Mouse (Mus musculus): ENCODE measurements around the gene Fgf22. TPM values are rescaled to one million over a fixed set of nuclear protein-coding genes. Genes with fewer than 3 reads are reported as not detected.

Gene Fgf22
- polyA plus RNA-seq, 1 experiment from 2014 or later = 0.30 TPM

DNA sequence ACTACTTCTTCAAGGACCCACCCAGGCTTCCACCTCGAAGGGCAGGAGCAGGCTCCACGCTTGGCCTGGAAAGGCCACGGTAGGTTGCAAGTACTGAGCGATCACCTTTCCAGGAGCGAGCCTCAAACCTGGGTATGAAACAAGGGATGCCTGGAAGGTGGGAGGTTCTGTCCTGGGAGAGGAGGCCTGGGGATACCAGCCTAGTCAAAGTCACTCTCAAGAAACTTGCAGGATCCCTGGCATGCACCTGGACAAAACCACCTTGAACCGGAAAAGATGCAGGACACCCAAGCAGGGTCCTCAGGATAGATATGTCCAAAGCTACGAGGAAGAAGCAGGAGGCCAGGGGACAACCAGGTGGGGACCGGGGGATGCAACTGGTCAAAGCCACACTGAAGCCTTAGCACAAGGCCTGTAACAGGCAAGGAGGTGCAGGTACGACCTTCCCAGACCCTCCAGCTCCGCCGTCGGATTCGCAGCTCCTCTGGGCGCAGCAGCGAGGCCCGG, 11.2 kb downstream of the Fgf22 start:
- DNase-seq (no peak), ATAC-seq (ENCODE audit: insufficient read depth) (no peak; the same call in 1 of the 2 replicates)
- H3K9ac ChIP-seq = peak overlapping the region; percentile 90
- H3K4me2 ChIP-seq = peak overlapping the region; percentile 97
- H3K27ac ChIP-seq (ENCODE audit: low read depth) = peak overlapping the region; percentile 88
- WGBS = 4% methylated on average over 16 of the region's 16 CpGs
- peaks cover 8% of the 10 kb centered on the region for H3K4me1 ChIP-seq (ENCODE audit: insufficient read depth)
- no peaks in the 10 kb centered on the region for H3K9me3 ChIP-seq (ENCODE audit: low read depth, low read length)
- no peaks in the 10 kb centered on the region for H3K27me3 ChIP-seq (ENCODE audit: insufficient read depth, low read length)
- TF ChIP-seq CTCF (IDR thresholded peaks at IDR 0.05; ENCODE audit: low read depth) = no peak
- H3K4me3 ChIP-seq (ENCODE audit: low read depth, low read length) = peak overlapping the region; percentile 87
- peaks cover 19% of the 10 kb centered on the region for H3K36me3 ChIP-seq (ENCODE audit: insufficient read depth)

DNA sequence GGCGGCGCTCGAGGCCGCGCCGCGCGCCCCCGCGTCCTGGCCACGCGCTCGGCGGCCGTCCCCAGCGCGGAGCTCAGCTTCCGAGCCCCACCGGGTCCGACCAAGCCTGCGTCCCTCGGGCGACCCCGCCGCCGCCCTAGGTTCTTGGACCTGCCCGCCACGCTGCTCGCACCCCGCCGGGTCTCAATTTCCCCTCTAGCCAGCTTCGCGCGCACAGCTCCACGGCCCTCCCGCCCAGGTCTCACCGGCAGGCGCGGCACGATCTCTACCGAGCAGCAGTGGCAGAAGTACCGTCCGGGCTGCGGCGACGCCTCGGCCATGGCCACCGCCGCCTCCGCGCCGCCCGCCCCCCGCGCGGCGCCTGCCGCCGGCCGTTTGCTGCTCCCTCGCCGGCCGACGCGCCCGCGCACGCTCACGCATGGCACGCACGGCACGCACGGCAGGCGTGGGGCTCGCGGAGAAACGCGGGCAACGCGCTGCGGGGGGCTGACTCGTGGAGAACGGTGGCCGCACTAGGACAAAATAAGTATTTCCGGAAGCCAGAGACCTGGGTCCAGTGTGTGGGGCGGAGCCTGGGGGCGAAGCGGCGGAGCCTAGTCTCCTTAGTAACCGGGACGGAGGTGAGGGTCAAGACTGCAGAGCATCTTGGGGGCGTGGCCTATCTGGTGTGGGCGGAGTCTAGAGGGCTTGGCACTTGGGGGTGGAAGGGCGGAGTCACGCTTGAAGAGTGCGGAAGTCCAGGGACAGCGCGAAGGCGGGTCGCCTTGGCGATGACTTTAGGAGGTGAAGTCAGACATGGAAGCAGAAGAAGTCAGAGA, 11.8 kb downstream of the Fgf22 start, which contains the start of gene Rnf126:
Gene Rnf126 (minus strand): TSS at position 445 of the 818 bp plus-strand sequence.
- Histone ChIP-seq H3K27ac (ENCODE audit: low read depth) (peak within 1 kb of the TSS; percentile 88), H3K4me3 (ENCODE audit: low read depth, low read length) (peak within 1 kb of the TSS; percentile 87), H3K9ac (peak within 1 kb of the TSS; percentile 90), H3K27me3 (ENCODE audit: insufficient read depth, low read length) (no peaks in the 10 kb centered on the region), H3K4me1 (ENCODE audit: insufficient read depth) (peaks cover 8% of the 10 kb centered on the region), H3K9me3 (ENCODE audit: low read depth, low read length) (no peaks in the 10 kb centered on the region), H3K4me2 (peak within 1 kb of the TSS; percentile 97), H3K36me3 (ENCODE audit: insufficient read depth) (peaks cover 13% of the 10 kb centered on the region)
- peak; percentile 91 for ATAC-seq (ENCODE audit: insufficient read depth)
- no peak for TF ChIP-seq CTCF (IDR thresholded peaks at IDR 0.05; ENCODE audit: low read depth)
- WGBS = under 1% methylated on average over 97 of the region's 101 CpGs
- DNase-seq = peak; percentile 100

DNA sequence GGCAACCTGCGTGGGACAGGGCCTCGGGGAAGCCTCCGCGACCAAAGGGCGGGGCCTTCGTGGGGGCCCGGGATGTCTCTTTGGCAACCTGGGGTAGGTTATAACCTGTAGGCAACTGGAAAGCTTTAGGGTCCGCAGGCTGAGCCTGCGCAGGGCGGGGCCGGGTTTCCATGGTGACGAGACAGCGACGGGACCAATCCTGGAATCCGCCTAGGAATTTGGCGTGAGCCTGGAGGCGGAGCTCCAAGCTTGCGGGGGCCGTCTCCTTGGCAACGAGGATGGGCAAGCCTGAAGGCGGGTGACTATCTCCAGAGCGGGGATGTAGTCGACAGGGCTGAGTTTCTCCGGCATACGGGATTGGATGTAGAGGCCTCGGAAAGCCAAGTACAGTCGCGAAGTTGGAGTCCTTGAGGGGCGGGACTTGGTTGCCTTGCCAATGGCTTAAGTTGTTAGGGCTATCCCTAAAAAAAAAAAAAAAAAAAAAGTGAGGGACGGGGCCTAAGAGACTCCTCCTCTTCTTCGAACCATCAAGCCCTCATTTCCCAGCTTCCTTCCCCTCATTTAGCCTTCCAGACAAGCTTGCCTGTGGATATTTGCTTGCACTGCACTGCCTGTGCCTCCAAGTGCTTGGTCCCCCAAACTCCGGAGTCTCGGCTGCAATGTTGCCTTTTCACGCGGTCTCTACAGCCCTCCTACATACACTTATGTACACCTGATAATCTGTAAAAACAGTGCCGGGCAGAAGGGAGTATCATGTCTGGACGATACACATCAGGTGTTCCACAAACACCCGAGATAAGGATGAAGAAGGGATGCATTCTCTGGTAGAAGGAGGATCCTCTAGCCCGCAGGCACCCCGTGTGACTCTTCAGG, 12.7 kb downstream of the Fgf22 start:
- H3K4me1 ChIP-seq (ENCODE audit: insufficient read depth) = peaks cover 8% of the 10 kb centered on the region
- ATAC-seq (ENCODE audit: insufficient read depth) (peak; percentile 84), DNase-seq (peak; percentile 98)
- no peak for TF ChIP-seq CTCF (IDR thresholded peaks at IDR 0.05; ENCODE audit: low read depth)
- no peaks in the 10 kb centered on the region for H3K27me3 ChIP-seq (ENCODE audit: insufficient read depth, low read length)
- no peaks in the 10 kb centered on the region for H3K9me3 ChIP-seq (ENCODE audit: low read depth, low read length)
- WGBS = 10% methylated on average over 39 of the region's 40 CpGs
- peak overlapping the region; percentile 88 for H3K27ac ChIP-seq (ENCODE audit: low read depth)
- H3K36me3 ChIP-seq (ENCODE audit: insufficient read depth) = peaks cover 4% of the 10 kb centered on the region; the same call in 1 of the 2 replicates
- H3K9ac ChIP-seq = peak overlapping the region; percentile 40
- peak overlapping the region; percentile 87 for H3K4me3 ChIP-seq (ENCODE audit: low read depth, low read length)
- peak overlapping the region; percentile 97 for H3K4me2 ChIP-seq

DNA sequence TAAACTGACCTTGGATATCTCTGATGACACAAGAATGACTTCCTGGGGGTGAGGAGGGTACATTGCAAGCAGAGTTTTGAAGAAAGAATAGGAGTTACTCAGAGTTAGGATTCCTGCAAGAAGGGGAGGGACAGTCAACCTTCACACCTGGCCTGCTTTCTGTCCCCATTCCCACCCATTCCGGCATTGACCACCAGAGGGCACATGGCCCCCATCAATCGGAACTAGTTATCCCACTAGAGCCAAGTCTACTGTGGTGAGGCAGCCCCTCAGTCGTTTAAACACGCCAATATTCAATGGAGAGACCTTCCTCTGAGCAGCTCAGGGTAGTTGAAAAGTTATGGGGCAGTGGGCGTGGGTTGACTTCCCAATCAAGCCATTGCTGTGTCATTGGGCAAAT, 13.5 kb downstream of the Fgf22 start:
- Histone ChIP-seq H3K4me2 (no peak overlapping the region), H3K9me3 (ENCODE audit: low read depth, low read length) (no peaks in the 10 kb centered on the region)

DNA sequence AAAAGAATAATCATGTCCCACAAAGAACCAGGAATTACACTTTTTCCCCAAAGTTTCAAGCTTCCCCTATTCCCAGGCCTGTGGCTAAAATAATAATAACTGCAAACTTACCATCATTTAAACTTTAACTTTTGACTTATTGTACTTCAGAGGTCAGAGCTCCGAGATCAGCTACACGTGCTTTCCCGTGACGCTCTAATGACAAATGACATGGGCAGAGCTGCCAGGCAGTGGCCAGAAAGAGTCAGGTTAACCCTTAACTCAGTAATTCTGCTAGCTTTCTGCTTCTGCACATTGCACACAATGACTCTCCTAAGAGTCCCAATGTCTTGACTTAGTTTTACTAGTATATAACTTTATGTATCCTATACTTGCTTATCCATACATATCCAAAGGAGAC, 14.5 kb downstream of the Fgf22 start:
- Histone ChIP-seq H3K4me2 (no peak overlapping the region), H3K4me3 (ENCODE audit: low read depth, low read length) (no peak overlapping the region), H3K27ac (ENCODE audit: low read depth) (no peak overlapping the region), H3K27me3 (ENCODE audit: insufficient read depth, low read length) (no peaks in the 10 kb centered on the region), H3K36me3 (ENCODE audit: insufficient read depth) (no peaks in the 10 kb centered on the region), H3K4me1 (ENCODE audit: insufficient read depth) (peaks cover 8% of the 10 kb centered on the region), H3K9ac (no peak overlapping the region), H3K9me3 (ENCODE audit: low read depth, low read length) (no peaks in the 10 kb centered on the region)
- ATAC-seq (ENCODE audit: insufficient read depth) (no peak), DNase-seq (no peak)
- no peak for TF ChIP-seq CTCF (IDR thresholded peaks at IDR 0.05; ENCODE audit: low read depth)
- 13% methylated on average over 4 of the region's 4 CpGs for WGBS

More for the DNA sequence above, 13.5 kb downstream of the Fgf22 start:
- no peaks in the 10 kb centered on the region for H3K27me3 ChIP-seq (ENCODE audit: insufficient read depth, low read length)
- WGBS = 0% methylated on average over 5 of the region's 5 CpGs
- H3K9ac ChIP-seq = no peak overlapping the region
- peak; percentile 98 for TF ChIP-seq CTCF (IDR thresholded peaks at IDR 0.05; ENCODE audit: low read depth)
- no peak; the same call in 1 of the 2 replicates for ATAC-seq (ENCODE audit: insufficient read depth)
- H3K36me3 ChIP-seq (ENCODE audit: insufficient read depth) = no peaks in the 10 kb centered on the region
- H3K27ac ChIP-seq (ENCODE audit: low read depth) = no peak overlapping the region
- H3K4me1 ChIP-seq (ENCODE audit: insufficient read depth) = peaks cover 8% of the 10 kb centered on the region
- peak; percentile 90 for DNase-seq
- no peak overlapping the region for H3K4me3 ChIP-seq (ENCODE audit: low read depth, low read length)

DNA sequence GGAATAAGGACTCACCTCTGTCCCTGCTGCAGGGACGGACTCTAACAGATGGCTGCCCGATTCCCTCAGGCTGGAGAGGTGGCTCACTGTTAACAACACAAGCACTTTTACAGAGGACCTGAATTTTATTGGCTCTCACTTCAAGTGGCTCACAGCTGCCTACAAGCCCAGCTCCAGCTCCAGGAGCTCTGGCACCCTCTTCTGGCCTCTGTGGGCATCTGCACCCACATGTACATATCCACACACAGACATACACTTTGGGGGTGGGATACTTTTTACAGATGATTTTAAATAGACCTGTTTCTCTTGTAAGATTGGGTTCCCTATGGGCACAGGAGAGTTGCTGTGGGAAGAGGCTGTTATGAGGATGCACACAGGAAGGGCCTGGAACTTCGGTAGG, 17.4 kb downstream of the Fgf22 start:
- DNase-seq = no peak
- Histone ChIP-seq H3K4me1 (ENCODE audit: insufficient read depth) (0 out of 2 replicates have a peak, but pooled peaks cover 3% of the 10 kb centered on the region), H3K36me3 (ENCODE audit: insufficient read depth) (no peaks in the 10 kb centered on the region), H3K27me3 (ENCODE audit: insufficient read depth, low read length) (no peaks in the 10 kb centered on the region), H3K9ac (no peak overlapping the region), H3K27ac (ENCODE audit: low read depth) (no peak overlapping the region), H3K4me2 (no peak overlapping the region), H3K4me3 (ENCODE audit: low read depth, low read length) (no peak overlapping the region), H3K9me3 (ENCODE audit: low read depth, low read length) (no peaks in the 10 kb centered on the region; the same call in 1 of the 2 replicates)
- ATAC-seq (ENCODE audit: insufficient read depth) = no peak
- 94% methylated on average over 3 of the region's 3 CpGs for WGBS
- TF ChIP-seq CTCF (IDR thresholded peaks at IDR 0.05; ENCODE audit: low read depth) = peak; percentile 35
